Mouse (Mus musculus) gastrocnemius, adult 18-20 months (tissue): Measurements from ENCODE around the gene Rps11. TPM values are rescaled to one million over a fixed set of nuclear protein-coding genes. Genes with fewer than 3 reads are reported as not detected.

Source experiments
- DNase-seq: peaks from one replicate; pipeline ENCODE4 v3.0.0; 2021; ENCODE audit warnings: low spot score
- microRNA-seq: library from miRNA; unstranded; fragments of <30 nt; microRNA quantifications from one replicate; pipeline ENCODE4 v1.2.0, GENCODE M21; 2021
- total RNA-seq, 2 experiments: library from RNA; stranded (reverse); gene quantifications; 2 replicates each; pipeline ENCODE4 v1.2.3; 2021

The Rps11 gene
- total RNA-seq, 2 experiments from 2014 or later: 490 to 529 TPM

DNA sequence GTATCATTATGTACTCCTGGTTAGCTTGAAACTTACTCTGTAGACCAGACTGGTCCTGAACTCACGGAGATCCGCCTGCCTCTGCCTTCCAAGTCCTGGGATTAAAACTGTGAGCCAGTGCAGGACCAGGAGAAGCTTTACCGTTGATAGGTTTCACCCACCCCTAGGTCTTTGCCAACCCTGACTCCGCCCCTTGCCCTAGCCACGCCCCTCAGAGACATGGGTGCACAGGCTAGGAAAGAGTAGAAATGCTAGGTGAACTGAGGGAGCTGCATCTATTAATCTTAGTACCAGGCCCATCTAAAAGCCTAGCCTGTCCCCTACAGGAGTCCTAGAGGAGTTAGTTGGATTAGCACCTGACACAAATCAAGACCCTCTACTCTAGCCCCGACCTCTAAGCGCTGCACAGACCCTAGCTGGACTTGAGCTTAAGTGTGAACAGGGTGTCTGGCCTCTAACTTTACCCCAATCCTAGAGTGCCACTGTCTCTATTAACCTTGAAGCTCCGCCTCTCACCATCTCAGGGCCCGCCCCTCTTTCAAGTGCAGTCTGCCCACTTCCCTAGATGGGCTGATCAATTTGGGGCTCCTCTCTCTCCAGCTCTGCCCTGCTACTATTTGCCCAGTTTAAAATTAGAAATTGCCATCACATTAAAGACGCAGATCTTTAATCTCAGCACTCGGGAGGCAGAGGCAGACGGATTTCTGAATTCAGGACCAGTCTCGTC lies 33.8 kb downstream of the Rps11 start:
- no peak for DNase-seq

DNA sequence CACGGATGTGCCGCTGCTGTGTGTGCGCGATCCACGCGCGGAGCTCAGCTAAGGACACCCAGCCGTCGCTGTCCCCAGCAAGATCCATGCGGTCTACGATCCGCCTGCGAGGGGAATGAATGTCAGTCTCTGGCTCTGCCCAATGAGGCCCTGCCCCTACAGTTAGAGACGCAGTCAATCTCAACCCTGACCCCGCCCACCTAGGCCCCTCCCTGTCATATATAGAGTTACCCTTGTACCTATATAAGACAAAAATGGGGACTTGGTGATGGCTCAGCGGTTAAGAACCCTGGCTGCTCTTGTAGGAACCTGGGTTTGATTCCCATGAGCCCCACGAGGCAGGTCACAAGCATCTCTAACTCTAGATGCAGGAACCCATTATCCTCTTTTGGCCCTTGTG lies 35.6 kb downstream of the Rps11 start:
- no peak for DNase-seq

DNA sequence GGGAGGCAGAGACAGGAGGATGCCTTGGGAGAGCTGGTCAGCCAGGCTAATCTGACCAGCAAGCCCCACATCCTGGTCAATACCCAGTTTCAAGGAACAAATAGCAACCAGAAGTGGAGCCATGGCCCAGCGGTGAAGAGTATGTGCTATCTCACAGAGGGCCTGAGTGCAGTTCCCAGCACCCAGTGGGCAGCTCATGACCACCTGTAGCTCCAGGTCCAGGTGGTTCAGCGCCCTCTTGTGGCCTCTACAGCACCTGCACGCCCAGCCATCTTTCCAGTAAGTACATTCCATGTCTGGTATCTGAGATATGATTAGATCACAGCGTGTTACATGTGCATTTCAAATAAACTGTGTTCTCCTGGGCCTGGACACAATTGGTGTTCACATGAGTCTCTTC lies 38.2 kb downstream of the Rps11 start:
- no peak for DNase-seq

DNA sequence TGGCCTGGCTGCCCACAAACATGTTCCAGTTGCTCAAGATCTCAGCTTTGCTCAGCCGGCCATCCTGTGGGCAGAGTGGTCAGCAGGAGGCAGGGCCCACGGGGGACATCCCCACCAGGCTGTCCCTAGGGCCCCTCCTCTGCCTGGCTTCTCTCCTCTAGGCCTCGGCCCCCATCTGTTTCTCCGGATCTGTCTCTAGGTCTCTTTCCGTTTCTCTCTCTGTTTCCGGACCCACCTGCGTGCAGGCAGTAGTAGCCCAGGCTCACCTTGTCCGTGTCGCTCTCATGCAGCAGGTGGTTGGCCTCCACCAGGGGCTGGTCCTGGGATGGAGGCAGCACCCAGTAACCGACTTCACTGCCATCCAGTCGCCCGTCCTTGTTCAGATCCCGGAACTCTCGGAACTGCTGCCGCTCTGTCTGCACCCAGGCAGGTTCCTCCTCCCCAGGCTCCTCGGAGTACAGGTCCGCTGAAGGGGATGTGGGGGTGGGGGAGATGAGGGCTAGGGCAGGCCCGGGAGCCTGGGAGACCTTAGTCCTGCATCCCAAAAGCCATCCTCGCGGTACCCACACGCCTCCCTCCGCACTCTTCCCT lies 40.8 kb downstream of the Rps11 start:
- DNase-seq: no peak

DNA sequence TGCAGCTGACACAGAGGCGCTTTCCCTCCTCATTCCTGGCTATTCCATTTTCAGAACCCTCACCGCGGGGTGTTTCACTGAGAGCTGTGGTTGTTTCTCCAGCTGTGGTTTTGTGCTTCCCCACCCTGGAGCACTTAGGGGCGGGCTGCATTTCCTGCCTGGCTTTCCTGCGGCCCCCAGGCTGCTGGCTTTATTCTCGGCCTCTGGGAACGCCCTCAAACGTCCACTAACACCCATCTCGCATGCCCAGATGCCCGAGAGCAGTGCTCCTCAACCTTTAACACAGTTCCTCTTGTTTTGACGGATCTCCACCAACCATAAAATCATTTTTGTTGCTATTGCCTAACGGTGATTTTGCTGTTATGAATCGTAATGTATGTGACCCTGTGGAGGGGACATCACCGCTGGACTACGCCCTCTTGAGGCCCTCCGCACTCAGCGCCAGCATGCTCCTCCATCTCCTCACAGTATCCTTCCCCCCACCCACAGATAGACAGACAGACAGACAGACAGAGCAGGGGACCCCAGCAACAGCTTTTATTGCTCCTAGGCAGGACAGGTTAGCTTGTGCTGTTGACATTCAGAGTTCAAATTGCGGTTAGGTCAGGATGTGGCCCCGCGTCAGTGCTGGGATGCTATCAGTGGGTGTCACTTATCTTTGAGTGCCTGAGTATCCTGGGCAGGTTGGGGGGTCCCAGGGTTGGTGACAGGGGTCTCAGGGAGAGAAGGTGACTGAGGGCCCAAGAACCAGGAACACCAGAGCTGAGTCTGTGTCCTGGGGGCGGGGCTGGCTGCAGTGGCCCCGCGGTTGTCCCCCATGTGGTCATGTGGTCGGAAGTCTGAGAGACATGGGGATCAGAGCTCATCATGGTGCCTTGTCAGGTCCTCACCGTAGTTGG lies 41.6 kb downstream of the Rps11 start:
- peak; percentile 47 for DNase-seq

DNA sequence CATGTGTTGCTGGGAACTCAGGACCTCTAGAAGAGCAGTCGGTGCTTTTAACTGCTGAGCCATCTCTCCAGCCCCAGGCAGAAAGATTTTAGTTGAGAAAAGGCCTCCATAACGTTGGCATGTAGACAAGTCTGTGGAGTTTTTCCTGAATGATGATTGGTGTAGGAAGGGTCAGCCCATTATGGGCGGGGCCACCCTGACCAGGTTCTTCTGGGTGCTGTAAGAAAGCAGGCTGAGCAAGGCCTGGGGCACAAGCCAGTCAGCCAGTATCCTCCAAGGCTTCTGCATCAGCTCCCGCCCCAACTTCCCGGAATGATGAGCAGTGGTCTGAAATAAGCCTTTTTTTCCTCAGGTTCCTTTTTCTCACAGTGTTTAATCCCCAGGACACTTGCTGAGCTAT lies 43.2 kb downstream of the Rps11 start:
- no peak for DNase-seq

DNA sequence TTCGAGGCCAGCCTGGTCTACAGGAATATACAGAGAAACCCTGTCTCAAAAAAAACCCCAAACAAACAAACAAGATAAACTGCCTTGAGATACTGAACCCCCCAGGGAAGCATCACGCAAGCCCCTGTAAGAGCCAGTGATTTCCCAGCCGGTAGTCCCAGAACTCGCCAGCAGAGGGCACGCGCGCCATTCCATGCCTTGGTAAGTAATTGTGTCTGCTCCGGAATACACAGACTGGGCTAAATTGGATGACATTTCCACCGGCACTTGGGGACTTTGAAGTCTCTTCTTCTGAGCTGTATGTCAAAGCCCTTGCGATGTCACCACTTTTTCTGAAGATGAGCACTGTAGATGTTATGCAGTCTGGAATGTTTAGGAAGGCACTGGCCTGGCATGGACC lies 44.4 kb downstream of the Rps11 start:
- DNase-seq: peak; percentile 92

DNA sequence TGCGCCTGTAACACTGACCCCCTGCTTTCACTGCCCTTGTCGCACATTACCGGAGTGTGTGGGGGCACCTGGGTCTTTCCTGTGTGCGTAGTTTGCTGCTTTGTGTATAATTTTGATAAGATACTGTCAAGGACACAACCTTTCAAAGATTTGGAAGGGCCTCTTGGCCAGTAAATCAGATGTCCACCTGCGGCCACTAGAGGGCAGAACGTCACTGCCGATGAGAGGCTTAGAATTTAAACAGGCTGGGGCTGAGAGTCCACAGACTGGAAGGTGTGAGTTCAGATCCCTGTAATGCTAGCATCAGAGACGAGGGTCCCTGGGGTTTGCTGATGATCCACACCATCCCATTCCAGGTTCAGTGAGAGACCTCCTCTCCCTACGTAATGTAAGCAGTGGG lies 45.7 kb downstream of the Rps11 start:
- peak; percentile 79 for DNase-seq

DNA sequence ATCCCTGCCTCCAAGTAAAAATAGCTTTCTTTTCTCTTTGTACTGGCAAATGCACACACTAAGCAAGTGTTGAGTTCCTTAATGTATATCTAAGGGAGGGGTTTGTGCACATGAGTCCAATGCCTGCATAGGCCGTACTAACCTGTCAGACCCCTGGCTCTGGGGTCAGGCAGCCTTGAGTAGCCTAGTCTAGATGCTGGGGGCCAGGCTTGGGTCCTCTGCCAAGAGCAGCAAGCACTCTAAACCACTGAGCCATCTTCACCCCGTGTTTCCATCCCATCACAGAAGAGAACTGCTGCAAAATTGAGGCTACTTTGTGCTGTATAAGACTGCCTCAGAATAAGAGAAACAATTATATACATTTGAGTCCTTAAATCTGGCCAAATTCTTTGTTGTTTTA lies 46.4 kb downstream of the Rps11 start:
- DNase-seq: no peak

DNA sequence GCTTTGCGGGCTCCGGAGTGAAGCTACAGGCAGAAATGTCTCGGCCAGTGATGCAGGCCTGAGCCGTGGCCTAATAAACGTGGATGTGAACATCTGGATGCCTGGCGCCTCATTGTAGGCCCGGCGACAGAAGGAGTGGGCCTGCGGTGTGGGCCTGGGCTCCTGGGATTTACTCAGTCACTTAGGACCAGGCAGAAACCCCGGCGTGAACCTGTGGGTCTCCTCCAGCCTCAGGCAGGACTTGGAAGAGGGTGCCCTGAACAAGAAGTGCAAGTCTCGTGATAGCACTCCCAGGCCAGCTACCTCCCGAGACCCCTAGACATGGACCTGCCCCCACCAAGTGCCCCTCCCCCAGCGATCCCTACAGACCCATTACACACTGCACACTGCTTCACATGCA lies 46.9 kb downstream of the Rps11 start:
- no peak for DNase-seq

DNA sequence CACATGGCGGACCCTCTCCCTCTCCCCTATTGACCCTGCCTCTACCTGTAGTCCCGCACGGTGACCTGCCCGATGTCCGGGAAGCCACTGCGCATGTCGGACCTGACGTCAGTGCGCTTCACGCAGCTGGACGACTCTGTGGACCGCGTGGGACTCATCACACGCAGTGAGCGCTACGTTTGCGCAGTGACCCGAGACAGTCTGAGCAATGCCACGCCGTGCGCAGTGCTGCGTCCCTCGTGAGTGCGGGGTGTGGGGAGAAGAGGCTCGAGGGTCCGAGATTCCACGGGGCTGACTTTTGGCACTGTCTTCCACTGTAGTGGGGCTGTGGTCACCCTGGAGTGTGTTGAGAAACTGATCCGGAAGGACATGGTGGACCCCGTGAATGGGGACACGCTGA lies 47.7 kb downstream of the Rps11 start:
- no peak for DNase-seq

DNA sequence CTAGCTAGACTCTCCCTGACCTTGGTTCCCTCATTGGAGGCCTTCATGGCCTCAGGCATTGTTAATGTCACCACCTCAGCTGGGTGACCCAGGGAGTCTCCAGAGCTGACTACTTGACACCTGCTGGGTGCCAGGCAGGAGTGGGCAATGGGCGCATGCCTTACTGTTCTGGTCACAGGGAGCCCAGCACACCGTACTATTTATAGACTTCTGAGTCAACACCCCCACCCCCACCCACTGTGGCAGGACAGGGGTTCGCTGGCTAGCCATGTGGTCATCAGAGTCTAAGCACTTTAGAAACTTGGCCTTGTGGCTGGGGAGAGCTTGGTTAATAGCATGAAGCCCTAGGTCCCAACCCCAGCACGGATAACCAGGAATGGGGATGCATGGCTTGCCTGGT lies 48.8 kb downstream of the Rps11 start:
- peak; percentile 61 for DNase-seq

DNA sequence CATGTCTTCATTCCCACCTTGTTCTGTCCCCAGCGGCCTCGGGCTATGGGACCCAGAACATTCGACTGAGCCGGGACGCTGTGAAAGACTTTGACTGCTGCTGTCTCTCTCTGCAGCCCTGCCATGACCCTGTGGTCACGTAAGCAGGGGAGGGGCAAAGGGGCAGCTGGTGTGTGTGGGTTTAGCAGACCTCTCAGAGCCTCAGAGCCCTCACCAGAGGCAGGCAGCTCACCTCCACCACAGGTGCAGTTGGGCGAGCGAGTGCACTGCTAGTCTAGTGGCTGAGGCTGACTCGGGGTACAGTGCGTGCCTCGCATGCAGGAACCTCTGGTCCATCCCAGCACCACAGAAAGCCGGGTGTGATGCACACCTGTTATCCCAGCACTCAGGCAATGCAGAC lies 50.3 kb downstream of the Rps11 start:
- no peak for DNase-seq

DNA sequence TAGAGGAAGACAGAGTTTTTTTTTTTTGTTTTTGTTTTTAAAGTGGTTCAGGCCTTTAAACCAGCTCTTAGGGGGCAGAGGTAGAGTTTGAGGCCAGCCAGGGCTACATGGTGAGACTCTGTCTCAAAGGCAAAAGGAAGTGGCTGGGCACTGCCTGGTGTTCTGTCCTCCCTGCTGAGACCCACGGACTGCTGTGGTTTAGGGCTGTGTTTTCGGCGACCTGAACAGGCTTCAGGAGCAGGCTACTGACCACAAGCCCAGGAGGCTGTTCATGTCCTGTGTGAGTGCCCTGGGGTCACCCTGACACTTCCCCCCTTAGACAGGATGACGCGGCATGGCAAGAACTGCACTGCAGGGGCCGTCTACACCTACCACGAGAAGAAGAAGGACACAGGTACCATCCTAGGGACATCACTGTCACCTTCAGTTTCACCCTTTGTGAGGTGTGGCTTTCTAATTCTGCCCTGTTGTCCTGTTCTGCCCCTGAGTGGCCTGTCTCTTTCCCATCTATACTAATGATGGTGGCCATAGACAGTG lies 51.0 kb downstream of the Rps11 start:
- DNase-seq: no peak

Small RNA genes within 50 kb of the gene (microRNA-seq; reads per million reads assigned to microRNA genes)
- gene Mir150 (1,639 reads per million, percentile 87 among the genes with 10 or more reads in this experiment), gene Mir5121 (9.2 reads per million, percentile 22 among the genes with 10 or more reads in this experiment), gene Mir7055 (not detected)

Other genes with a start within 250 kb of the Rps11 start
- gene Med25, start 231.7 kb downstream of the Rps11 start, total RNA-seq: 10 to 100 TPM; 60.5 to 62.8 TPM
- gene Fuz, start 228.4 kb downstream of the Rps11 start, total RNA-seq: 10 to 100 TPM; 16.6 to 17.6 TPM
- 10 to 100 TPM; 59.8 to 64.4 TPM for gene Ap2a1, start 194.9 kb downstream of the Rps11 start, total RNA-seq
- gene Tsks, start 181.2 kb downstream of the Rps11 start, total RNA-seq: not detected
- gene Cpt1c, start 149.6 kb downstream of the Rps11 start, total RNA-seq: 1 to 10 TPM in 1 of 2 experiments, under 1 TPM in 1; 0.64 to 1.4 TPM
- gene Prmt1, start 137.9 kb downstream of the Rps11 start, total RNA-seq: 100 to 1,000 TPM; 119 to 139 TPM
- 10 to 100 TPM; 15.0 to 19.1 TPM for gene Irf3, start 126.8 kb downstream of the Rps11 start, total RNA-seq
- gene Bcl2l12, start 125.7 kb downstream of the Rps11 start, total RNA-seq: 1 to 10 TPM; 8.4 to 8.5 TPM
- gene Scaf1, start 108.1 kb downstream of the Rps11 start, total RNA-seq: 10 to 100 TPM; 41.3 to 46.2 TPM
- gene Rras, start 106.5 kb downstream of the Rps11 start, total RNA-seq: 10 to 100 TPM; 20.8 to 26.8 TPM
- 10 to 100 TPM; 13.1 to 16.0 TPM for gene Prr12, start 71.6 kb downstream of the Rps11 start, total RNA-seq
- 10 to 100 TPM; 27.9 to 28.3 TPM for gene Nosip, start 62.0 kb downstream of the Rps11 start, total RNA-seq
- gene Prrg2, start 61.8 kb downstream of the Rps11 start, total RNA-seq: 10 to 100 TPM; 10.2 to 10.4 TPM
- gene Rcn3, start 32.2 kb downstream of the Rps11 start, total RNA-seq: 10 to 100 TPM in 1 of 2 experiments, 1 to 10 TPM in 1; 8.0 to 12.5 TPM
- gene Fcgrt, start 20.6 kb downstream of the Rps11 start, total RNA-seq: 10 to 100 TPM; 27.4 to 29.1 TPM
- gene Rpl13a, start 4.3 kb upstream of the Rps11 start, total RNA-seq: 100 to 1,000 TPM; 643 to 706 TPM
- 1 to 10 TPM in 1 of 2 experiments, not detected in 1; 1.2 TPM for gene Gm45713, start 11.8 kb upstream of the Rps11 start, total RNA-seq
- 1 to 10 TPM; 1.8 to 3.0 TPM for gene Flt3l, start 12.0 kb upstream of the Rps11 start, total RNA-seq
- 10 to 100 TPM; 34.2 to 34.5 TPM for gene Pih1d1, start 29.9 kb upstream of the Rps11 start, total RNA-seq
- 10 to 100 TPM; 10.6 to 12.8 TPM for gene Aldh16a1, start 30.1 kb upstream of the Rps11 start, total RNA-seq
- under 1 TPM; 0.14 to 0.17 TPM for gene Slc17a7, start 39.5 kb upstream of the Rps11 start, total RNA-seq
- not detected for gene Gfy, start 55.1 kb upstream of the Rps11 start, total RNA-seq
- gene Pth2, start 56.6 kb upstream of the Rps11 start, total RNA-seq: not detected
- gene Ccdc155, start 80.5 kb upstream of the Rps11 start, total RNA-seq: not detected
- gene Dkkl1, start 87.7 kb upstream of the Rps11 start, total RNA-seq: not detected
- 1 to 10 TPM; 1.2 to 1.3 TPM for gene Tead2, start 91.3 kb upstream of the Rps11 start, total RNA-seq
- gene Cd37, start 114.7 kb upstream of the Rps11 start, total RNA-seq: 1 to 10 TPM; 1.1 to 1.2 TPM
- not detected for gene Slc6a16, start 116.6 kb upstream of the Rps11 start, total RNA-seq
- not detected for gene Slc6a21, start 153.1 kb upstream of the Rps11 start, total RNA-seq
- gene Trpm4, start 209.3 kb upstream of the Rps11 start, total RNA-seq: 10 to 100 TPM; 25.9 to 31.3 TPM
- 100 to 1,000 TPM; 877 to 904 TPM for gene Hrc, start 210.9 kb upstream of the Rps11 start, total RNA-seq
- under 1 TPM; 0.11 to 0.21 TPM for gene Ppfia3, start 242.6 kb upstream of the Rps11 start, total RNA-seq
- not detected for gene Lin7b, start 246.1 kb upstream of the Rps11 start, total RNA-seq